Mouse (Mus musculus) urinary bladder, postnatal 4 days (tissue): ENCODE measurements around the gene Mrgprd.

Experiments
- DNase-seq, 2 experiments: peaks; one replicate each; pipeline ENCODE4 v3.0.0; 2021 to 2022; ENCODE audit warnings: low spot score in 2 of 2

Mrgprd gene

DNA sequence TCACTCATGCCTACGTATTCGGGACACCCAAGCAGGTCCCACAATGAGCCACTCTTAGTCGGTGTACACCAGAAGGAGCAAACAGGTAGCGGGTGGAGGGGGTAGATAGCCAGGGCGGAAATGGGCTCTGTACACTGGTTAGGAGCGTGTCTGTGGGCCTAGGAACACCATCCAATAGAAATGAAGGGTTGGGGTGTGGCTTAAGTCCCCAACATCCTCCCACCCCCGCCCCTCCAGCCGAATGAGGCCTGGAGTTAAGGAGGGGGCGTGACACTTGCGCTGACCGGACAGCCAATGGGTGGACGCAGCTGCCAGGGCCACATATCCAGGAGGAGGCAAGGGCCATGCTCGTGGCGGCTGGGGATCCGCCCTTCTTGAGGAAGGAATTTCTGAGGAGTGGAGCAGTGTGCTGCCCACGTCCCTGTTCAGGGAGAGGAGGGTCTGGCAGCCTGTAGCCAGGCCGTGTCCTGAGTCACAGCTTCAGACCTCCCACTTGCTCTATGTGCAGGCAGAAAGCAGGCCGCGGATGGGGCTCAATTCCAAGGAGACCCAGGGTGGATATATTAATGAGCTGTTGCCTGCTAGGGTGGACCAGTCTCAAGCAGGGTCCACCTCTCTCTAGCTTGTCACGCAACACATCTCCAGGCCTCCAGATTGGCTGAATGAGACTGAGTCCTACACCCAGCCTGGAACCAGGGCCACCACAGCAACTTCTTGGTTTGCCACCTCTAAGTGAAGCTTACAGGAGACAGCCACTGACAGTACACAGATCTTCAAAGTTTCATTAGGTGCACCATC is 11.9 kb upstream of the Mrgprd start:
- DNase-seq, result peak; percentile 85 to 86

DNA sequence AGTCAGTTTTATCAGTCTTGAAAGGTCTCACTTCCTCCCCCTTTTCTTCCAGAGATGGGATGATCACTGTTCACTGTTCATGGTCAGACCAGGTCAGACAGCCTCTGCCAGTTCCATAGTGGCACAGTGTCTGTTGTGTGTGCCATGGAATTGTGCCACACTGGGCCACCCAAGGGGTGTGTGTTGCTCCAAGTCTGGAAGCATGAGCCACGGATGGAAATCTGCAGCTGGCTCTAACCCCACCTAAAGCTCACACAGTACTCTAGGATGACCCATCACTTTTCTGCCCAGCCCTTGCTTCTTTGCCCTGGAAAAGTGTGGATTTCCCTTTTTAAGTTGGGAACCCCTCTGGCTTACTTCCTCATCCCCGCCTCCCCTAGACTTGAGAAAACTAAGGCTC is 10.5 kb upstream of the Mrgprd start:
- no peak for DNase-seq

DNA sequence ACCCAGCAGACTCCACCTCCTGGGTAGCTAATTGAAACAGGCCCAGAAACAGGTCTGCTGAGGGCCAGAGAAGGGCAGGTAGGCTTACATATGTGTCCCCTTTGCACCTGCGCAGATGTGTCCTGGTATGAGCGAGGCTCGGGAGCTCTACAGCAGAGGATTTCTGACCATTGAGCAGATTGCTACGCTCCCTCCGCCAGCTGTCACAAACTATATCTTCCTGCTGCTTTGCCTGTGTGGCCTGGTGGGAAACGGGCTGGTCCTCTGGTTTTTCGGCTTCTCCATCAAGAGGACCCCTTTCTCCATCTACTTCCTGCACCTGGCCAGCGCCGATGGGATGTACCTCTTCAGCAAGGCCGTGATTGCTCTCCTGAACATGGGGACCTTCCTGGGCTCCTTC is 7.0 kb upstream of the Mrgprd start:
- no peak for DNase-seq

DNA sequence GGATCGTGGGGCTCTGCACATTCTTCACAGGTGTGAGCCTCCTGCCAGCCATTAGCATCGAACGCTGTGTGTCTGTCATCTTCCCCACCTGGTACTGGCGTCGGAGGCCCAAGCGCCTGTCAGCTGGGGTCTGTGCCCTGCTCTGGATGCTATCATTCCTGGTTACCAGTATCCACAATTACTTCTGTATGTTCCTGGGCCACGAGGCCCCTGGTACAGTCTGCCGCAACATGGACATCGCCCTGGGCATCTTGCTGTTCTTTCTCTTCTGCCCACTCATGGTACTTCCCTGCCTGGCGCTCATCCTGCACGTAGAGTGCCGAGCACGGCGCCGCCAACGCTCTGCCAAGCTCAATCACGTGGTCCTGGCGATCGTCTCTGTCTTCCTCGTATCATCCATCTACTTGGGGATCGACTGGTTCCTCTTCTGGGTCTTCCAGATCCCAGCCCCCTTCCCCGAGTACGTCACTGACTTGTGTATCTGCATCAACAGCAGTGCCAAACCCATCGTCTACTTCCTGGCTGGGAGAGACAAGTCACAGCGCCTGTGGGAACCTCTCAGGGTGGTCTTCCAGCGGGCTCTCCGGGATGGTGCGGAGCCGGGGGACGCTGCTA is 6.5 kb upstream of the Mrgprd start:
- DNase-seq, result no peak

DNA sequence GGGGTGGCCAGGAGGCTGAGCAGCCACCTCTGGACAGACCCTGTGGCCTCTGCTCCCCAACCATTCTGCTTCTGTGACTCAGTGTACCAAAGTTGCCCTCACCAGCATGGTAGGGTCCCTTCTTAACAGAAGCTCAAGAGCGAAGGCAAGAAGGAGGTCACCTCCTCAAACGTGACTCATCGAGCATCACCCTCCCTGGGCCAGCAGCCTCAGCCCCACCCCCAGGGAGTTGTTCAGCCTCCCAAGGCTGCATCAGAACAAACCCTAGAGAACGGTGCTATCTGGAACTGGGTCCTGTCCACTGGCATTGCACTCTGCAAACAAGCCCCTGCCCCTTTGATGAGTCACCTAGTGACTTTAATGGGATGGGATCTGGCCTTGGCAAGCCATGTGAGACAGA is 5.8 kb upstream of the Mrgprd start:
- DNase-seq, result no peak

DNA sequence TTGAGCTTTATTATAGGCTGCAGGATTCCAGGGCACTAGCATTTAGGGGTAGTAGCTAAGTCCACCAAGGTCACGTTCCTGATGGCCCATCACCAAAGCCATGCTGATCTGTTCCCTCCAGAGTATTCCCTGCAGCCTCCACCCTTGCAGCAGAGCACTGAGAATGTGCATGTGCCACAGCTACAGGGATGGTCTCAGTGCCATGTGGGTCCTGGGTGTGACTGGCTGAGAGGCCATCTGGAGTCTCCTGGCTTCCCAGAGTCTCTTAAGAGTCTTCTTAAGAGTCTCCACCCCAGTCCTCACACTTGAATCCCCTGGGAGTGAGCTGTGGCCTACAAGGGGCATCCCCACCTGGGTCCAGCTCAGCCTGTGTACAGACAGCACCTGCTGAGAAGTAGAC is 4.8 kb upstream of the Mrgprd start:
- DNase-seq, result no peak

DNA sequence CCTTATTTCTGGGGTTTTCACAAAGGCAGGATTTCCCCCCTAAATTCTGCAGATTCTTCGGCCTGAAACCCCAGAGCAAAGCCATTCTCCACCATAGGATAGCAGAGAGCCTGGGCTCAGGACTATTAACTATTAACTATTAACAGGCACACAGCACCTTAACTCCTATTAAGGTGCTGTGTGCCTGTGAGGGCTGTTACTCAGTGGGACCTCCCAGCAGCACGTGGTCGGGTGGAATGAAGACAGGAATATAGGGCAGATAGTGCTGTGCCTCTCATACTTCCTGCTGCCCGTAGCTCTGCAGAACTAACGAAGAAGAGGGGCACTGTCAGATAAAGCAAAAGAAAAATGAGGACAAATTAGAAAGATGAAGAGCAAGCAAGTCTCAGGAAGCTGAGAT is 4.1 kb upstream of the Mrgprd start:
- no peak for DNase-seq

DNA sequence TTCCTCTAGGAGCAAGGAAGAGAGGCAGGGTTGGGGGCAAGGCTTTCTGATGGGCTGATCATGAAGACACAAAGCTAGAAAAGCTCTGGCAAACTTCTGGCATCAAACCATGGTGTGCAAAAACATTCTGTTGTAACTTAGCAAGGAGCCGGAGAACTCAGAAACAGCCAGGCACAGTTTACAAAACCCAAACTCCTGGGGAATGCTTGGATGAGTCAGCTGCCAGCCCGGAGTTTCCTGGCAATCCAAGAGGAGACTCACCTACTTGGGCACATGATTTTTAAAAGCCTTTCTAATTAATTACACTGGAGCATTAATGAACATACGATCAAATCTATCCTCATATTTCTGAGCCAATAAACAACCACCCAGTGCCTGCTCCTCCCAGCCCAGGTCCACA is 2.5 kb upstream of the Mrgprd start:
- no peak for DNase-seq

DNA sequence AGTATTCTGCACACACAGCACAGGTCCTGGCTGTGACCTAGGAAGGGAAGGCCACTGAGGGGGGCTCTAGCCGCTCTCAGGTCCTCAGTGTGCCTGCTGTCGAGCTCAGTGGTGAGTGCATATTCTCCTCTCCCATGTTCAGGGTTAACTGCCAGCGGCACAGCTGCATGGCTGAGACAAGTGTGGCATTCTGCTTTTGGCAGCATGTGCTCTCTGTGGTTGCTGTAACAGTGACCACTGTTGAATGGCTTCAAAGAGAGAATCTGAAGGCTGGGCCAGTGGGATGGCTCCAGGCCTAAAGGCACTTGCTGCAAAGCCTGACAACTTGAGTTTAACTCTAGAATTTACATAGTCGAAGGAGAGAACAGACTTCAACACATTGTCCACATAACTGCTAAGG is 2.9 kb downstream of the Mrgprd start:
- DNase-seq, result no peak

DNA sequence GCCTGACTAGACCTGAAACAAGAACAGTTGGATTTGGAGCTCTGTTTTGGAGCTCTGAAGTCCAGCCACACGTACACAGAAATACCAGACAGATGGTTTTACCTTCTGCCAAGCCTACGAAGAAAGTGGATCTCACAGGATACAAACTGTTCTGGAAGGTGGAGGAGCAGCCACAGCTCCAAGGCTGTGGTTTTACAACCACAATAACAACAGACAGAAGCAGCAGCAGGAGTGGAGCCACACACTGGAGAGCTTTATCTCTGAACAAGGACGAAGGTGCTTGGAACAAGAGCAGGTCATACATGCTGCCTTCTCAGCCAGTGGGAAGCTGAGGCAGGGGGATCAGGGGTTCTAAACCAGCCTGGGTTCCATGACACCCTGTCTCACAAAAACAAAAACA is 4.8 kb downstream of the Mrgprd start:
- no peak for DNase-seq

DNA sequence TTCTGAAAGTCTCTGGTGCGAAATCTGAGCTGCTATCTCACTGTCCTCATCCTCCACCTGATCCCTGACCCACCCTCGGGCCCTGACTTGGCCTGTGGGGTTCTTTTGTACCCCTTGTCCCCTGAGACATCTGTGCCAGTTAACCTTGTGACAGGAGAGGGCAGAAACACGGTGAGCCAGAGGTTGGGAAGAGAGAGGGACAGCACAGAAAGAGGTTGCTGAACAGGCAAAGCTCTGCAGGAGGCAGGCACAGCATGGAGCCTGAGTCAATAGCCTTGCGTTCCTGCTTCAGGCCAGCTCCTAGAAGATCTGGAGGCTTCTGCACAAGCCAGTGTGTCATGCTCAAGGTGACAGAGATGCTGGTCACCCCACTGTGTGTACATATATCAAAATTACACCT is 9.0 kb downstream of the Mrgprd start:
- DNase-seq, result no peak

DNA sequence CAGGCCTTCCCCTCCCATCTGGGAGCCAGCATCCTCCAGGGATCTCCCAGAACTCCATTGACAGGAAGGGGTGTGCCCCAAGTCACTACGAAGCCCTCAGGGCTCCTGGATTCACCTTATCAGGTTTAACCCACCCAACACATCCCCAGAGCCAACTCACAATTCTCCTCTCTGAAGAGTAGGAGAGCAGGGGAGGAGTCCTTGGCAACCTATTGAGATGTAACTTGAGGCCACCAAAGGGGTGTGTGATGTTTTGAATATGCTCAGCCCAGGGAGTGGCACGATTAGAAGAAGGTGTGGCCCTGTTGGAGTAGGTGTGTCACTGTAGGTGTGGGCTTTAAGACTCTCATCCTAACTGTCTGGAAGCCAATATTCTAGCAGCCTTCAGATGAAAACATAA is 11.1 kb downstream of the Mrgprd start:
- no peak for DNase-seq

DNA sequence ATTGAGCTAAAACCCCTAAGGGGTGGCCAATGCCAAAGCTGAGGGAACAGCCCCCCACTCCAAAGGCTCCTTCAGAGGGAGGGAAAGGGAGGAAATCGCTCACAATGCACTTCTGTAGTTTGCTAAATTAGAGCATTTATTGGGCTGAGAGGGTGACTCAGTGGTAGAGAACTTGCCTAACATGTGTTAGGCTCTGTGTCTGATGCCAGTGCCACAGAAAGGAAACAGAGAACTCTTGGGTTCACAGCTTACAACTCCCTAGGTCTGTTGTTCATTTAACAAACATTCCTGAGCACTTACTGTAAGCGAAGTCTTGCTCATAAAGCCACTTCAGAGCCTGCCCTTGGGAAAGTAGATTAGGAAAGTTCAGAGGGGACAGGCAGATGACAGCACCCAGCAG is 15.3 kb downstream of the Mrgprd start:
- no peak for DNase-seq

DNA sequence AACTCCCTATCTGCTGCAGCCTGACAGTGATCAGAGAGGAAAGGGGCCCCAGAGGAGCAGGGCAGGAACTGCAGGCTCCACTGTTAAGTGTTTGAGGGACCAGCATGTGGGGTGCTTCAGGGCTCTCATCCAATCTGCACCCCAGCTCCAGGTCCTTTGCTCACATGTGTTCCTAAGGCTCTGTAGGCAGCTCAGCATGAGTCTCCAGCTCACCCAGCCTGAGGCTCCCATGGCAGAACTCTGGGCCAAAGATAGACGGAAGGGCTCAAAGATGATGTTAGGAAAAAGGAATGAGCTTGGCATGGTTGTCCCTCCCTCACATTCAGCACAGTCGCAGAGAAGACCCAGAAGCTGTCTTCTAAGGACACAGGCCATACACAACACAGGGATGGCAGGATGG is 16.0 kb downstream of the Mrgprd start:
- no peak for DNase-seq

DNA sequence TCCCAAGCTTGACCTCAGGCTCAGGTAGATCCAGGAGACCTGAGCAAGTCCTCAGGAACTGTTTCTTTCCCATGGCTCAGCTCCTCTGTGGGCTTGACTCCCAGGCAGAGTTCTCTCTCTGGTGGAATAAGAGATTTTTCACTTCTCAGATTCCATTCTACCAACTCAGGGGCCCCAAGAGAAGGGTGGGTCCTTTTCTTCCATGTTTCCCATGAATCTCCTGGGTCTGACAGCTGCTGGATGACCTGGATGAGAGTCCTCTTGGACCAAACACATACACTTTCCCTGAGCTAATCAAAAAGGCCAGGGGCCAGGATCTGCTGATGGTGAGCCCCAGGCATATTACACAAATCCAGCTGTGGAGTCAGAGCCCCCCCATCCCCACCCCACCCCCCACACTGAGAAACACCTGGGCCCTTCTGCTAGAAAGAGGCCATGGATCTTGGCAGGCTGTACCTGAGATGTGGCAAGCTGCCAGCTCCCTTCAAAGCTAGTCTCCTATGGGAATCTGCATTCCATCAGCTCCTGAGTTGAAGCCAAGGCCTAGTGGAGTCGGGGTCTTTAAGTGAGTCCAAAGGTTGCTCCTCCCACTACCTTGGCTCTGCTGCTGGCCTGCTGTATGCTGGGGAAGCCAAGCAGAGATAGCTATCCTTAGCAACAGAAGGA is 17.9 kb downstream of the Mrgprd start:
- DNase-seq, result no peak

DNA sequence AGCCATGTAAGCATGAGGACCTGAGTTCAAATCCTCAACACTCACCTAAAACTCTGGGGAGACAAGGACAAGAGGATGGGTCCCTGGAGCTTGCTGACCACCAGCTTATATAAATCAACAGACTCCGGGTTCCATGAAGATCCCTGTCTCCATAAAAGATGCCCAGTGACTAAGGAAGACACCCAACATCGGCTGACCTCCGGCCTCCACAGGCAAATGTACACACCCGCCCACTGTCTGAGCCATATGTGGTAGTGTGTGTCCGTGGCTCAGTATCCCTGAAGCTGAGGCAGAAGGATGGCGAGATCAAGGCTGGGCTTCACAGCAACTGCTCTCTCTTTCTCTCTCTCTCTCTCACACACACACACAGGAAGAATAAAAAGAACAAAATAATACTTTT is 19.3 kb downstream of the Mrgprd start:
- DNase-seq, result no peak

DNA sequence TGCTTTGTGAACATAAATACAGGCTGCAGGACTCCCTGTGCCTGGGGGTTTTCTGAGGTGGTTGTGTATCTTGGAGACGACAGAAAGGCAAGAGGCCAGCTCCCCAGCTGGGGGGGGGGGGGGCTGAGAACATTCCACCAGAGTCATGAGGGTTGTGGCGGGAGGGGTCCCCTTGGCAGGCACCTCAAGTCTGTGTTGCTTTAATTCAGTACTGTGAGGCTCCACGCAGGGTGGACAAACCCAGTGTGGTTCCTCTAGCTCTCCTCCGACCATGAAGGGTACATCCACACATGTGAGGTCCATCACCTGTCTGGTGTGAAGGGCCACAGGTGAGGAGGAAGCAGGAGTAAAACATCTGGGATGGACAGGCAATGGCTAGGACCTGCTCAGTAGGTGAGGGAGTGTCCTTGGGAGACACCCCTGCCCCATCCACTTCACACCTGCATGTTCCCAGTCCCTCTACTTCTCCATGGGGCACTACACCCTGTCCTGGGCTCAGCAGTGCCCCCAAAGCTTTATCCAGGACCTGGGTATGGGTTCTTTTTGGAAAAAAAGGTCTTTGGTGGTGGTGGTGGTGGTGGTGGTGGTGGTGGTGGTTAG is 19.9 kb downstream of the Mrgprd start:
- no peak for DNase-seq

DNA sequence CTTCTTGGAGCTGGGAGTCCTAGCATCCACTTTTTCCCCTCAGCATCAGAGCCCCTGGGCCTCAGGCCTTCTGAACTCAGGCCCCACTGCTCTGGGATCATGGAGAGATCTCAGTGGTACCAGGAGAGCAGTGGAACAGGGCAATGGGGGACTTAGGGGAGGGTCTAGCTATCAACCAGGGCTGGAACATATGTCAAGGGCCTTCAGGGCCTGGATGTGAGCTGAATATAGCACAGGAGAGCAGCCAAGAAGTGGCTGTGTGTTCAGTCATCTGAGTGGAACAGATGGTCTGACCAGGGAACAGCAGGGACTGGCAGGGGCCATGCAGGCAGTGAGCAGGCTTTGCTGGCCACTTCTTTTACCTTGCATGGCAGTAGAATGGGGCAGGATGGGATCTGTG is 20.6 kb downstream of the Mrgprd start:
- DNase-seq, result no peak

DNA sequence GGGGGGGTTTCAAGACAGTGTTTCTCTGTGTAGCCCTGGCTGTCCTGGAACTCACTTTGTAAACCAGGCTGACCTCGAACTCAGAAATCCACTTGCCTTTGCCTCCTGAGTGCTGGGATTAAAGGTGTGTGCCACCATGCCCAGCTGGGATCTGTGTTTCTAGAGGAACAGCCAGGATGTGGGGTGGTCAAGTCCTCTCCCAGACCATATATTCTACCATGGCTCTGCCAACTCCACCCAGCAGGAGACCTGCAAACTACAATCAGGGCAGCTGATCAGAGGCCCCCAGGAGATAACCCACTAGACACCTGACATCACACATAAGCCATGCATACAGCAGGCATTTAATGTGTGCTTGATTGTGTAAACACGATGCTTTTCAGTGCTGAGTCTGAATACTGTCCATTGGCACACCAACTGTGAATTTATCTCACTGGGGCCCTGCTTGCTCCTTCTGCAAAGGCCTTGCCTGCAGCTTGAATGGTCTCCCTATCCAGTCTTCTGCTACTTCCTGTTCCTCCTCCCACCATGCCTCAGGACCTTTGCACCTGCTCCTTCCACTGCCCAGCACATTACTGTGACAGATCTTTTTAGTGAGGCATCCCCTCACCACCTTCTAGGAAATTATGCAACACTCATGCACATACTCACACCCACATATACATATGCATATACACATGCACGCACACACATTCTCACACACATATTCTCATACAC is 21.1 kb downstream of the Mrgprd start:
- no peak for DNase-seq

DNA sequence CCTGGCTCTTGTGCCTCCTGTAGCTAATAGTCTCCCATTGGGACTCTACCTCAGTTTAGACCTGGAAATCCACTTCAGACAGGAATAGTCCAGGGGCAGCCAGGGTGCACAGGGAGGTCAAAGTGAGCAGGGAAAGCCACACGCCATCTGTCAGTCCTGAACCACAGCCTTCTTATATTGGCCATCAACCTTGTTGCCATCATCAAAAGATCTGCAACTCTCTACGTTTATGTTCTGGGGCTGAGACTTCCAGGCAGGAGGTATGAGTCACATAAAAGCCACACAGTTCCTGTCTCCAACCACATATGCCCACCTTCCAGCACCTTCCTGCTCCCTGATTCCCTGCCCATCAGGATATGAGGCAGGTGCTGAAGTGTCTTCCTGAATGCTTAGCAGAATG is 23.3 kb downstream of the Mrgprd start:
- no peak for DNase-seq

DNA sequence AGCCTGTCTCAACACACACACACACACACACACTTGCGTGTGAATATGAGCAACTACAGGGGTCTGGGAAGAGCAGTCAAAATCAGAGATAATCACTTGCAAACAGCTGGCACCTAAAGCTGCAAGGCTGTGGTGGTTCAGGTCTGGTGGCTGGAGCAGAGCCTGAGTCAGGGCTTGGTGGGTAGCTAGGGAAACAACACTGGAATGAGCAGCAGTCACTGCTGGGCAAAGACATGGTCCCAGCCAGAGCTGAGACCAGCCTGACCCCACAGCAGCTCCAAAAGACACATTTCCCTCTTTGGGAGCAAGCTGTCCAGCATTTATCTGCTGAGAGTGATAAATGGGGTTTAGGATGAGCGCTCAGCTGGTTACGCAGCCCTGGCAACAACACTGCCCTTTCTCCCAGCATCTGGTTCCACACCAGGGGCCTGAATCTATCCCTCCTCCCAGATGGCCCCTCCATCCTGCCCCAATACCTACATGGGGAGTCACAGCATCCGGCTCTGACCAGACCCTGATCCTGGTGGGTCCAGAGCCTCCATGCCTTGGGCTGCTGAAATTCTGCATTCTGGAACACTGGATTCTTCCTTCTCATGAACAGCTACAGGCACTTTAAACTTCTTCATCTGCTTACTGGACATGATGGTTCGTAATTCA is 25.7 kb downstream of the Mrgprd start:
- DNase-seq, result no peak
